Mouse (Mus musculus): ENCODE data around the gene Adam21.
"Not testable (repeated sequence)": the region's sequence is repeated elsewhere in the genome, so short reads cannot be mapped to it uniquely, and the experiment has no call there.

Adam21 gene

GRCm38 (mm10) chr12:81568374-81568773 is at the start of gene Adam21:
Gene Adam21 (minus strand): TSS chr12:81568474.
- no peak for DNase-seq (ENCODE audit: low read depth, low spot score)

DNA sequence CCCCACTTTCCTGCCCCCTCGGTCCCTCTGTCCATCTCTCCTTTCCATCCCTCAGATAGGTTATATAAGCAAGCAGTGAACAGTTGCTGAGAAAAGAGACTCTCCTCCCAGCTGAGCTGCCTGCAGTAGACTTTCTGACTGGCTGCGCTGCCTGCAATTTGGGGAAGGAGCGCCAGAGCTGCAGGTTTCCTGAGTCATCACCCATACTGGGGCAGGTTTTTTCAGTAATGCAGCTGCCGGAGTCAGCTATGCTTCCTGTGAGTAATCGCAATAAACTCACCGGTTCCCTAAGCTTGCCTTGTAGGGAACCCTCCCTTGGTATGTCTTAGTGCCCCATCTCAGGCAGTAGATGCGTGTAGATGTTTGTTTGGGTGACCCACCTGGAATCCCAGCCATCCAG is 48.7 kb upstream of the Adam21 start:
- no peak for DNase-seq (ENCODE audit: low read depth, low spot score)

- DNase-seq (ENCODE audit: low read depth, low spot score), result no peak
These were observed 47.5 kb upstream of the Adam21 start for GRCm38 (mm10) chr12:81615807-81616206.

DNA sequence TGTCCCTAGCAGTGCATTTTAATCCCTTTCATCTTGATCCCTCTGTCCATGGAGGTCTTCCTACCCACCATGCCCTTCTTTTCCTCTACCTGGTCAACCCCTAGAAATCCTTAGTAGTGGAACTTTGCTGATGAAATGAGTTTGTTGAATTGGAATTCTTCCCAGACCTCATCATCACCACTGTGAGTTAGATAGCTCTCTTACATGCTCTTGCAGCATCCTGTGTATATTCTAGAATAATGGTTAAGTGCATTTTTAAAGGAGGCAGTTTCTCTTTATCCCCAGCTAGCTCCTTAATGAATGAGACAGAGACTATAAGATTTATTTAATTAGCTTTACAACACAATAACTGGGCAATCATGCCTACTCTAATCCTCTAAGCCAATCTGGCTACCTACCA is 41.2 kb upstream of the Adam21 start:
- no peak for DNase-seq (ENCODE audit: low read depth, low spot score)

- DNase-seq (ENCODE audit: low read depth, low spot score), result peak; percentile 4
These were observed 36.9 kb upstream of the Adam21 start for GRCm38 (mm10) chr12:81604995-81605784.

- no peak for DNase-seq (ENCODE audit: low read depth, low spot score)
These were observed 28.4 kb upstream of the Adam21 start for GRCm38 (mm10) chr12:81596547-81597262.

DNA sequence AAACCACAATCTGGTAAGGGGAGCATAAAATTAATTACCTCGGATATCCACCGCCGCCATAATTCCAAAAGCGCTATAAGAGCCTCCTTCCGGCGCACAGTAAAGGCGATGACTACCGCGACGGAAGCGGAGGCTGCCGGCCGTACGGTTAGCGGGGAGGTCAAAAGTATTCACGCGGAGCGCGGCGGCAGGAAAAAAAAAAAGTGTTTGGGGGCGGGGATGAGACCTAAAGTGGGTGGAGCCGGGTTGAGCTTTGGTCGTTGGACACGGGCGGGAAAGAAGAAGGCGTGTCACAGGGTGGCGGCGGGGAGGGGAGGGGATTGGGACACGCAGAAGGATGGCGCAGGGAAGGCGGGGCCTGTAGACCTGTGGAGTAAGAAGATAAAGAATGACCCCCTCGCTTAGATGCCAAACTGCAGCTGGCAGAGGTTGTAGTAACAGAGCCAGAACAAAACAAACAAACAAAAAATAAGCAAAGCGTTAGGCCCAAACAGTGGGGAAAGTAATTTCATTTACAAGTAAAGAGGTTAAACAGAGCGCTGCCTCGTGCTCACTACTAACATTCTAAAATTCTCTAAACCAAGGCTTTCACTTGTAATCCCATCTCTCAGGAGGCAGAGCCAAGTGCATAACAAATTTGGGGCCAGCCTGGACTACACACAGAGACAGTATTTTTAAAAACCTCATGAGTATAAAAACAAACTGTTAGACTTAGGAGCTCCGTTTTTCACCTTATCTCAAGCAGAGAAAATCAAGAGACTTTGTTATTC is 26.8 kb upstream of the Adam21 start, which contains the start of gene Med6:
Med6 (minus strand) TSS at position 107 of the 770 bp plus-strand sequence.
- peak; percentile 98 for DNase-seq (ENCODE audit: low read depth, low spot score)

DNA sequence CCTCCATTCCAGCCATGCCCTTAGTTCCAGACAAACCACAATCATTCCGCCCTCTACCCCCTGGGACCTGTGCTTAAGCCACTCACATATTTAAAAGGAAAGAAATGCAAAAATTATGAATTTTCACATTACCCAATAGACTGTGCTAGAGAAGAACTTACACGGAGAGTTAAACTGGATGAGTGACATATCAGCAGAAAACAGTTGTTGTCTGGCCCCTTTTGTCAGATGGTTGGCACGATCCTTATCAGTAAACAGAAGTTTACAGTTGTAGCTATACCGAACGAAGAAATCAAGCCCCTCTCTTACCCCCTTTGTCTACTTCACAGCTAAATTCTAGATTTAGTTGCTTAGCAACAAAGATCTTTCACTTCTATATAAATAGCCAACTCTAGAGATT is 343 bp downstream of the Adam21 start:
- no peak for DNase-seq (ENCODE audit: low read depth, low spot score)

- no peak for DNase-seq (ENCODE audit: low read depth, low spot score)
These were observed 4.1 kb downstream of the Adam21 start for GRCm38 (mm10) chr12:81564173-81564572.

GRCm38 (mm10) chr12:81549286-81549685 is 19.0 kb downstream of the Adam21 start:
- no peak for DNase-seq (ENCODE audit: low read depth, low spot score)

DNA sequence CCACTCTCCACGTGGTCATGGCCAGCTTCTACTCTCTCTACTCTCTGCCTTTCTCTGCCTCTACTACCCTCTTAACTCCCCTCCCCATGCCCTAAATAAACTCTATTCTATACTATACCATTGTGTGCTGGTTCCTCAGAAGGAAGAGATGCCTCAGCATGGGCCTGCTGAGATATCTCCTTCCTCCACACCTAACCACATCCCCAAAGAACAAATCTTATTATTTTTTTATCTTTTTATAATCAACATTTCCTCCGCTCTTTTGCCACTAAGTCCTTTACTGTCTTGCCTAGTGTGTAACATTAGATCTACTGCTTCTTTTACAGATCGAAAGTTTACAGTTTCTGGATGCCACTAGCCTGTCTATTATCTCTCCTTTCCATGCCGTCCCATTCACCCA is 21.1 kb downstream of the Adam21 start:
- DNase-seq (ENCODE audit: low read depth, low spot score), result no peak

DNA sequence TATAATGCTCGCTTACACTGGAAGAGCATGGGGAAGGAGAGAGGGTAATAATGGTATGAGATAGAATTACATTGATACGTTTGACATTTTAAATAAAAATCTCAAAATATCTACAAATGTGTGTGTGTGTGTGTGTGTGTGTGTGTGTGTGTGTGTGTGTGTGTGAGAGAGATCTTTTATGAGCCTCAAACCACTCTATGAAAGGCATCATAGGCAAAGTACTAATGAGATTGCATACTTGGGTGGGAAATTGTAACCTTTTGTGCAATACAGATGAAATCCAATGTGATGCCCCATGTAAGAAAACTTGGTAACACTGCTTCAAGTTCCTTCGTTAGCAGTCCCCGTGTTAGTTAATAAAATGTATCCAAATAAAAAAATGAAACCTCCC is 35.2 kb downstream of the Adam21 start:
- no peak for DNase-seq (ENCODE audit: low read depth, low spot score)

DNA sequence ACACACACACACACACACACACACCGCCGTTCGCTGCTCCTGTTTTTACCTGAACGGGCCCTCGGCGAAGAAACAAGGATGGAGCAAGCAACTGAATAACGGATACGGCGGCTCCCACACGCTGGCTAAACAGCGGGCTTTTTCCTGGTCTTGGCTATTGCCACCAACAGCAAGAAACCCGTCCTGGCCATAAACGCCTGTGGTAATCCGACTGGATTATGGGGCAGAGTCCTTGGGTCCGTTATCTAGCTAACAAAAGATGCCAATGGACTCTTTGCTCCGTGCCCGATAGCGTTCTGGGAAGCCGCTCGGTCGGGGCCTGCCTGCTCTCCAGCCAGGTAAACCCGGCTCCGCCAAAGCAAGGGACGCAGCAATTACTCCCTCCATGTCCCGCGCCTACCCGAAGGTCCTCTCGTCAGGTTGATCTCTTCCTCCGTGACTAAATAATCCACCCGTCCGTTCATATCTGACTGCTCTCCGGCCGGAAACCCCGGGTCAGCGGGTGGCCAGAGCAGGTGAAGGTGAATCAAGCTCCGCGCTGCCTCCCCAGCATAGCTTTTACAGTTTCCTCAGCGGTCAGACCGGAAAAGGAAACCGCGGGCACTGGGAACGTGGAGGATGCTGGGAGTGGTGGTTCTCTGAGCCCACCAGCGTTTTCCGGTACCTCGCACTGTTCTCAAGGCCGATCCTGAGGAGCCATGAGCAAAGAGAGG is 35.8 kb downstream of the Adam21 start, which contains the start of the genes Gm20498 and Synj2bp:
Gm20498 (minus strand) TSS at position 590 of the 713 bp plus-strand sequence.
Synj2bp (minus strand) TSS at position 596 of the 713 bp plus-strand sequence.
- DNase-seq (ENCODE audit: low read depth, low spot score), result peak; percentile 80

DNA sequence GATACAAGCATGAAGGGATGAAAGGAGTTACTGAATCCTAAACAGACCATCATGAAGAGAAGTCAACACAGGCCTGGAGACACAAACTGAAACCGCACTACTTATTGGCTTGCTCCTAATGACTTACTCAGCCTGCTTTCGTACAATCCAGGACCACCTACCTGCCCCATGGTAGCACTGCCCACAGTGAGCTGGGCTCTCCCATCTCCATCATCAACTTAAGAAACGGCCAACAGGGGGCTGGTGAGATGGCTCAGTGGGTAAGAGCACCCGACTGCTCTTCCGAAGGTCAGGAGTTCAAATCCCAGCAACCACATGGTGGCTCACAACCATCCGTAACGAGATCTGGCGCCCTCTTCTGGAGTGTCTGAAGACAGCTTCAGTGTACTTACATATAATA is 37.7 kb downstream of the Adam21 start:
- DNase-seq (ENCODE audit: low read depth, low spot score), result not testable (repeated sequence)

All from mesoderm, embryonic 11.5 days (tissue).